Mouse (Mus musculus): ENCODE measurements at regions not wholly inside any gene's neighbourhood (a gene's known extent, or its start where the extent isn't known, plus 50 kb on each side); places are given as distances from the start of the nearest gene placed in this dataset.

DNA sequence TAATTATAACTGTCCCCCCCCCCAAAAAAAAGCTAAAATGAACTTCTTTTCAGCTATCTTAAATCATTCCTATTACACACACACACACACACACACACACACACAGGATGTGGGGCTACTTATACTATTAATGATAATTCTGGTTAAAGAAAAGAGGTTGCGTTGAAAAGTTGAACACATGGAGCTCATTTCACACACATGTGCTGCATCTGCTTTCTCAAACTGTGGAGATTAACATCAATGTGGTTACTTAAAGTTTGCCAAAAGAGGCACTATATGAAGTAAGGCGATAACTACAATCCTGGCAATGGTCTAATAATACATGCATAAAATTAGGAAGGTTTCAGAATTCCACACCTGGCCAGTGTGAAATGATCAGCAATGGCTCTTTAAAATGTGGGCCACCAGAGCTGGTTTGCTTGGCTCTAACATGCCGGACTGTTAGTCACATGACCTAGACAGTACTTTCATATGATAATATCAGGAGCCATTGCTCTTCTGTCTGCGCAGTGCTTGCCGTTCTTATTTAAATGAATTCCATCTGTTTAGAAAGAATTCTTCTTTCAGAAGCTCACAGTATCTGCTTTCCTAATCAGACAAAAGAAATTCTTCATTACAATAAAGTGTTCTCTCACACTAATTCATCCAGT, 598.4 kb upstream of the Fam92a start:
- DNase-seq (ENCODE audit: low read depth, low spot score): no peak

GRCm38 (mm10) chr4:12769092-12769491, 597.3 kb upstream of the Fam92a start:
- no peak for DNase-seq (ENCODE audit: low read depth, low spot score)

GRCm38 (mm10) chr4:12766763-12767162, 594.9 kb upstream of the Fam92a start:
- no peak for DNase-seq (ENCODE audit: low read depth, low spot score)

DNA sequence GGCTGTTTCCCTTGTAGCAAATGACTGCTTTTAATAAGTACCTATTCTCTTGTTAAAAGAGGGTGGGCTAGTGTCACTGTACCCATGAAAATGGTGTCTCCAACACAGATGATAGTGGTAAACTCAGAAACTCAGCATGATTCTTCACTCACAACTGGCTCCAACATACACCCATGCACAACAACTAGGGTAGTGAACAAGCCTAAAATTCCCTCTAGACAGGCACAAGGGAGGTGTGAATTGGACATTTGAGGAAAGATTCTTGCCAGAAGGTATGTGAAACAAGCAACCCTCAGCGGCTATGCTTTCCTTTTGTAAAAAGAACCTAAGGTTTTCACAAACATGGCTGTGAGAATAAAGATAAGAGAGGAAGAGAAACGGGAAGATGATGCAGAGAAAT, 579.0 kb upstream of the Fam92a start:
- no peak for DNase-seq (ENCODE audit: low read depth, low spot score)

DNA sequence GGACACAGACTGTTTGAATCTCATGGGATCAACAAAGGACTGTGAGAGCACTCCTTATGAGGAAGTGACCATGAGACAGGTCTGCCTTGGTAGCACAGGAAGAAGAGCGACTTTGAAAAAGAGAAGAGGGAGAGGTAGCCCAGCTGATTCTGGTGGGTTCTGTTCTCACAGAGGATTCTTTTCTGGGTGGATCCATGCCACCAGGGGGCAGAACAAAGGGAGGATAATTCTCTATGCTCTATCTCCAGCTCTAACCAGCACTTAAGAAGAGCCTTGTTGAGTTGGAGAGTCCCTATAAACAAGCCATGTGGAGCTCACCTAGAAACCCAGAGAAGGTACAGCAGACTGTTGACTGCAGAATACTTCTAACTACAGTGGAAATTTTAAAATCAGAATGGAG, 578.1 kb upstream of the Fam92a start:
- no peak for DNase-seq (ENCODE audit: low read depth, low spot score)

GRCm38 (mm10) chr4:12743714-12744327, 572.0 kb upstream of the Fam92a start:
- DNase-seq (ENCODE audit: low read depth, low spot score): no peak

GRCm38 (mm10) chr4:12736411-12736810, 564.6 kb upstream of the Fam92a start:
- no peak for DNase-seq (ENCODE audit: low read depth, low spot score)

GRCm38 (mm10) chr4:12700189-12700588, 528.4 kb upstream of the Fam92a start:
- DNase-seq (ENCODE audit: low read depth, low spot score): no peak

- DNase-seq (ENCODE audit: low read depth, low spot score): no peak
Observed at GRCm38 (mm10) chr4:12677814-12678213, 506.0 kb upstream of the Fam92a start.

- DNase-seq (ENCODE audit: low read depth, low spot score): no peak
Observed at GRCm38 (mm10) chr4:12671399-12671798, 499.6 kb upstream of the Fam92a start.

- DNase-seq (ENCODE audit: low read depth, low spot score): no peak
Observed at GRCm38 (mm10) chr4:12663176-12663575, 491.4 kb upstream of the Fam92a start.

- no peak for DNase-seq (ENCODE audit: low read depth, low spot score)
Observed at GRCm38 (mm10) chr4:12662683-12663082, 490.9 kb upstream of the Fam92a start.

DNA sequence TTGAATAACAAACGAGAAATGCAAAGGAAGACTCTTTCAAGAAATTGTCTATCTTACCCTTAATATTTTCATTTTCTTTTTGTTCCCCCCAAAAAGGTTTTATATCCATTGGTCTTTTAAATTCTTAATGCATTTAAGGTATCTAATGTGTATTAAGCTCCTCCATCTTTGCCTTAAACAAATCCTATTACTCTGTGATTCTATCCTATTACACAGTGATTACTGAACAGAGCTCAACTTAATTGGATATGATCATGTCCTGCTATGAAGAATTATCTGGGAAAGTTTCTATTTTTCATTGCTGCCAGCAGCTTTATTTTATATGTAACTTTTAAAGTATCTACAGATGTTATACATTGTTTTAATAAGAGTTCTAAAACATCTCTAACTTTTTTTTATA, 487.3 kb upstream of the Fam92a start:
- DNase-seq (ENCODE audit: low read depth, low spot score): no peak

DNA sequence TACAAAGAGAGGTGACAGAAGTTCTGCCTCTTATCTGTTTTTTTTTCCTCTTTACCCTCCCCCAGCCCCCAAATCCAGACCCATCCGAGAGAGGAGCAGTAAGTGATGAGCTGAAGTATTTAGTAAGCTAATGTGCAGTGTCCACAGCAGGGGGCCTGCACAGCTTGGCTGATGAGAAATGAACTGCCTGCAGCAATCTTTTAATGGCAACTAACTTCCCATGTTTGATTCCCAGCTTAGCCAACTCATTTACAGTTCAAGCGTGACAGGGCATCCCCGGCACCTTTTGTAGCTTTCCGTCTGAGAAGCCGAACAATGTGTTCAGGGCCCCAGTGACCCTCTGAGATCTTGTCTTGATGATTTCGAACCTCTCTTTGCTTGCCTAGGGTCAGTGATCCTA, 486.8 kb upstream of the Fam92a start:
- no peak for DNase-seq (ENCODE audit: low read depth, low spot score)

- DNase-seq (ENCODE audit: low read depth, low spot score): no peak
Observed at GRCm38 (mm10) chr4:12657820-12658219, 486.0 kb upstream of the Fam92a start.

- DNase-seq (ENCODE audit: low read depth, low spot score): peak; percentile 18
Observed at GRCm38 (mm10) chr4:12656924-12657603, 485.2 kb upstream of the Fam92a start.

GRCm38 (mm10) chr4:12655457-12656228, 483.8 kb upstream of the Fam92a start:
- DNase-seq (ENCODE audit: low read depth, low spot score): no peak

DNA sequence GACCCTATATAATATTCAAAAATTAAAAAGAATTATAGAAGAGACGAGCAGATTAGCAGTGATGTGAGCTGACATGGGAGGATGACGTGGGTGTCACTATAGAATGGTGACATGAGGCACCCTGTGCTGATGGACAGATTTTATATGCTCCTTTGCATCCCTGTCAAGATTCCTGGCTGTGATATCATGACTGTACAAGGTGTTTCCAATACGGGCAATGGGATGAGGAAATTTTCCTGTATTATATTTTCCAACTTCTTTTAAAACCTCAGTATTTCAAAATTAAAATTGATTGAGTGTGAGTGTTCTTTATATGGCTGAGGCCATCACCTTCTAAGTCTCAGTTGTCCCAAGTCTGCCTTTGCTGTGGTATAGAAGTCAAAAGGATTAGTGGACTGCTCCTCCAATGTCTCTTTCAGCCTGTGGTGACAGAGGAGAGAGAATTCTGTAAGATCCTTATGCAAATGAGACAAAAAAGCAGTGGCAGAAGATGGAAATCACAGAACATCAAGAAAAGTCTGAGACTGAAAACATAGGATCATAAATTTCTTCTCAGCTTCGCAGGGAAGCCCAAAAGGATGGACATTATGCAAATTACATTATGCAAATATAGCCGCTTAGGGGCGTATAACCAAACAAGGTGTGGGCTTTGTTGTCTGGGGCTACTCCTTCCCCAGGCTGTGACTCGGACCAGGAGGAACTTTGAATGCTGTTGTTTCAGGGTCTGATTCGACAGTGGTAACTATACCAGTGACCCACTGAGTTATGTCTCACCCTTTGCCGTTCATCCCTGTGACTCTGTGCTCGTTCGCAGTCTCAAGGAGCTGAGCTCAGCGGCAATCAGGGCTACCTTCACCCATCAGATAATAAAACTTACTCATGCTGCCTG, 483.0 kb upstream of the Fam92a start:
- no peak for DNase-seq (ENCODE audit: low read depth, low spot score)

DNA sequence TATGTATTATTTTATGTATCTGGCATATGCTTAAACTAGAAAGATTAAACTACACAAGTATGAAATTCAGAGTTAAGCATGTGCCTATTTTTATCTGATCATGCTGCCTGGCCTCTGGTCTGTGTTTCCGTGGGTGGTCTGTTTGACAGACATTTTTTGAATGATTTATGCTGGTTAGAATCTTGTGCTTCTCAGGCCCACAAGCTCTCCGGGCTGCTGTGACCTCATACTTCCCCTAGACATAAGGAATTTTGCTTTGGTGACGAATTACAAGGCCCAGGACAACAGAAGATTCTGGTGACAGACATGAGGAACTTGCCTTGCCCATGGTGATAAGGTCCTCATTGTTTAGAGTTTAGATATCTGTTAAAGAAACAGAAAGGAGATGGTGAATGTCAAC, 475.9 kb upstream of the Fam92a start:
- DNase-seq (ENCODE audit: low read depth, low spot score): no peak

DNA sequence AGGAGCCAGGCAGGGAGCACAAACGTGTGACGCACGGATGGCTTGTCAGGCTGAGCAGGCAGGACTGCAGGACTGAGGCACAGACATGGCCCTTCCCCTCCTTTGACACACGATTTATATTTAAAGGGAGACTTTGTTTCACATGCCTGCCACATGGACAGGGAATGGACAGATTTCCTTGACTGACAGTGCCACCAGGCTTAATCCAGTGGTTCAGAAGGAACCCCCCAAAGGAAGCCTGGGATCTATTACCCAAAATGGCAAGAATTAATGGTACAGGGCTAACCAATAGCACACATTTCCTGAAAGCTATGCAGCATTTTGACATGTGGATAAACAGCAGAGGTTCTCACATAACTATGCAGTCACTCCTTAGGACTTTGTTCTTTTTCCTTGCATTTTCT, 470.7 kb upstream of the Fam92a start:
- no peak for DNase-seq (ENCODE audit: low read depth, low spot score)

- DNase-seq (ENCODE audit: low read depth, low spot score): no peak
Observed at GRCm38 (mm10) chr4:12629375-12629821, 457.6 kb upstream of the Fam92a start.
